Mouse (Mus musculus): ENCODE results near the gene Rhd. TPM values are rescaled to one million over a fixed set of nuclear protein-coding genes. Genes with fewer than 3 reads are reported as not detected.

Rhd gene
- polyA plus RNA-seq, 1 experiment from 2014 or later = 0.75 TPM

DNA sequence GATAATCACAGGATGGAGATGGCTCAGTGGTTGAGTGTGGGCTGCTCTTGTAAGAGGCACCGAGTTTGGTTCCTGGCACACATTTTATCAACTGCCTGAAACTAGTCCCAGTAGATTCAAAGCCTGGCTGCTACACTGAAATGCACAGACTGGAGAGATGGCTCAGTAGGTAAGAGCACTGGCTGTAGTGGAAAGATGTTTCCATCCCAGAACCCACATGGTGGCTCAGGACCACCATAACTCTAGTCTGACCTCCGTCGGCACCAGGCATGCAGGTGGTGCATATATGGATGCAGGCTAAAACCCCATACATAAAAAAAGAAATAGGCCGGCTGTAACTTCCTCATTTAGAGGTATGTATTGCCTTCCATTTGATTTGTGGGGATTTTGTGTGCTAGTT lies 65.2 kb downstream of the Rhd start:
- Histone ChIP-seq H3K27me3 (ENCODE audit: control insufficient read depth, insufficient read depth, low read length) (no peaks in the 10 kb centered on the region), H3K4me2 (replicated peaks) (no peak overlapping the region), H3K36me3 (replicated peaks; ENCODE audit: control insufficient read depth, insufficient read depth) (peaks cover 74% of the 10 kb centered on the region), H3K4me1 (replicated peaks; ENCODE audit: control insufficient read depth, insufficient read depth, low read length) (peaks cover 23% of the 10 kb centered on the region), H3K27ac (no peak overlapping the region), H3K4me3 (replicated peaks; ENCODE audit: low read length) (no peak overlapping the region), H3K9me3 (ENCODE audit: control insufficient read depth, low read length) (no peaks in the 10 kb centered on the region), H3K9ac (no peak overlapping the region)
- DNase-seq (ENCODE audit: low spot score) = no peak
- ATAC-seq (ENCODE audit: low FRiP score) = no peak
- WGBS = 79% methylated on average over 4 of the region's 4 CpGs

DNA sequence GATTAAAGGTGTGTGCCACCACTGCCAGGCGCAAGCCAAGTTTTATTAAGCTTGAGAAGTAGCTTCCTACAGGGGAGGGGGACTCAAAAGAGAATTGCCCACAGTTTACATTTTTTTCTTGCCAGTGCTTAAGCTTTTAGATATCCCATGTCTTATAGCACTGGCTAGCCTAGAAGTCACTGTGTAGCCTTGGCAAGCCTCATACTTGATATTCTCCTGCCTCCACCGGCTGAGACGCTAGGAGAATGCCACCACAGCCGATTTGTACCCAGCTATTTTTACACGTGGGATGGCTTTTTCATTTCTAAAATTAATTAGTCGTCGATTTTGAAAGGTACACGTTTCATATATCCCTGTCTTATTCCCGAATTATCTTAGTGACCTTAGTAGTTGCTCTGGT lies 65.9 kb downstream of the Rhd start:
- Histone ChIP-seq H3K36me3 (replicated peaks; ENCODE audit: control insufficient read depth, insufficient read depth) (peaks cover 74% of the 10 kb centered on the region), H3K4me2 (replicated peaks) (peak overlapping the region; percentile 73), H3K9ac (peak overlapping the region; percentile 72), H3K9me3 (ENCODE audit: control insufficient read depth, low read length) (no peaks in the 10 kb centered on the region), H3K4me1 (replicated peaks; ENCODE audit: control insufficient read depth, insufficient read depth, low read length) (peaks cover 16% of the 10 kb centered on the region), H3K4me3 (replicated peaks; ENCODE audit: low read length) (peak overlapping the region; percentile 82), H3K27ac (peak overlapping the region; percentile 49), H3K27me3 (ENCODE audit: control insufficient read depth, insufficient read depth, low read length) (no peaks in the 10 kb centered on the region)
- ATAC-seq (ENCODE audit: low FRiP score) (peak; percentile 16; the same call in 1 of the 2 replicates), DNase-seq (ENCODE audit: low spot score) (no peak)
- WGBS = 35% methylated on average over 9 of the region's 9 CpGs

DNA sequence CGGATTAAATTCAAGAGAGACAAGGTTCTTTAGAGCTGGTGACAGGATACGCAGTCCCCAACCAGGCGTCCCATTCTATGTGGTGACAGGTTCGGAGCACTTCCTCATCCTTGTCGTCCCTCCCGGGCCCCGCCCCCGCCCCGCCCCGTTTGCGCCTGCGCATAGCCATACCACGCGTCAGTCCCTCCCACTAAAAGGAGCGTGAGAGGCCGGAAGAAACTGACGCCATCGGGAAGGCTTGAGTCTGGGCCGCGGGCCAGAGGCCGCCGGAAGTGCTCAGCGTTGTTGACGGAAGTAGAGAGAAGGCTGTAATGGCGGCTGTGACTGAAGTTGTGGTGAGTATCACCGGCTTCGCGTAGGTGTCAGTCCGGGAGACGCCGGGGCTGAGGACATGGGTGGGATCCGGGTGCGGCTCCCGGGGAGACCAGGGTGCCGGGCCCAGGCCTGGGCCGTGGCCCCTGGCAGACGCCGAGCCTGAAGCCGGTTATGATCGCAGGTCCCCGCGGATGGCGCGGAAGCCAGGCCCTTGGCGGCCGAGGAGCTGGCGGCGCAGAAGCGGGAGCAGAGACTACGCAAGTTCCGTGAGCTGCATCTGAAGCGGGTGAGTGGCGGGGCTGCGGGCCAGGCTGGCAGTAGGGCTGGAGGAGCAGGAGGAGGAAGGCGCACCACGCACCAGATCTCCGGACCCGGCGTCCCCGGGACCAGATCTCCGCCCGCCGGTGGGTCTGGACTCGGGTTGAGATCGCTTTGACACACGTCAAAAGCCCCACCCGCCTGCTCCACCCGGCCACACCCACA lies 66.5 kb downstream of the Rhd start, which contains the start of gene Syf2:
TSS of gene Syf2 (plus strand) at position 215 of the 798 bp plus-strand sequence.
- Histone ChIP-seq H3K27ac (peak within 1 kb of the TSS; percentile 75), H3K27me3 (ENCODE audit: control insufficient read depth, insufficient read depth, low read length) (no peaks in the 10 kb centered on the region), H3K36me3 (replicated peaks; ENCODE audit: control insufficient read depth, insufficient read depth) (peaks cover 74% of the 10 kb centered on the region), H3K9me3 (ENCODE audit: control insufficient read depth, low read length) (no peaks in the 10 kb centered on the region), H3K4me2 (replicated peaks) (peak within 1 kb of the TSS; percentile 73), H3K9ac (peak within 1 kb of the TSS; percentile 72), H3K4me1 (replicated peaks; ENCODE audit: control insufficient read depth, insufficient read depth, low read length) (peaks cover 9% of the 10 kb centered on the region), H3K4me3 (replicated peaks; ENCODE audit: low read length) (peak within 1 kb of the TSS; percentile 82)
- DNase-seq (ENCODE audit: low spot score) (peak; percentile 96), ATAC-seq (ENCODE audit: low FRiP score) (peak; percentile 97)
- under 1% methylated on average over 68 of the region's 68 CpGs for WGBS

DNA sequence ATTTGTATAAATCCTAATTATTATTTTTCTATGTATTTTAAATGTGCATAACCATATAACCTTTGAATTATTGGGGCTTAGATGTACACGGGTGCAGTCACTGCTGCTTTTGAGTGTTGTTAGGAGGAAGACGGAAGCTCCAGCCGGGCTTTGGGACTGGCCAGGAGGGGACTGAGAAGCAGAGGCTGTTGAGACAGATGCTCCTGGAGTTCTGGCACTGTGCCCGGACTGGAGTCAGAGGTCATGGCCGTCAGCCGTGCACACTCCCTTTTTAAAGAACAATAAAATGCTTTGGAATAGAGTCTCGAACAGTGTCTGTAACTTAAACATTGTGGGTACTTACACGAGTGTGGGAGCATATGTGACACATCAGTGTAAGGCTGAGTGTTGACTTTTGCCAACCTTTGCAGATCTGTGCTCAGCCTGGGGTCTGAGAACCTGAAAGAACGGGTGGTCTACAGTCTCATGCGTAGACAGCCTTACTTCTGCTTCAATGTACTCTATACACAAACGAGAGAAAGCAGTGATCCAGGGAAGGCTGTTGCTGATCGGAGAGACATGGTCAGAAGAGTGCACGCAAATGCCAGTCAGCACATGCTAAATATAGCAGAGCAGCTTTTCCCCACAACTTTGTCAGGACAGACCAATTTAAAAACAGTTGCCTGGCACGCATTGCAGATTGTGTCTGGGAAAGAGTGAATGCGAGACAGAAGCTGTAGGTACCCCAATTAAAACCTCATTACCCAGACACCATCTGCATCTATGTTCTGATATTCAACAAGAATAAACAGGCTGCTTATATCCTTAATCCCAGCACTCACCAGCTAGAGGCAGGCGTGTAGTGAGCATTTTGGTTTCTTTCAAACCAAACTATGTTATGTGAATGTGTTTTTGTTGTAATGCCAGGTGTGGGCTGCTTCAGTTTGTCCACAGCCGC lies 73.2 kb downstream of the Rhd start:
- DNase-seq (ENCODE audit: low spot score) = no peak

DNA sequence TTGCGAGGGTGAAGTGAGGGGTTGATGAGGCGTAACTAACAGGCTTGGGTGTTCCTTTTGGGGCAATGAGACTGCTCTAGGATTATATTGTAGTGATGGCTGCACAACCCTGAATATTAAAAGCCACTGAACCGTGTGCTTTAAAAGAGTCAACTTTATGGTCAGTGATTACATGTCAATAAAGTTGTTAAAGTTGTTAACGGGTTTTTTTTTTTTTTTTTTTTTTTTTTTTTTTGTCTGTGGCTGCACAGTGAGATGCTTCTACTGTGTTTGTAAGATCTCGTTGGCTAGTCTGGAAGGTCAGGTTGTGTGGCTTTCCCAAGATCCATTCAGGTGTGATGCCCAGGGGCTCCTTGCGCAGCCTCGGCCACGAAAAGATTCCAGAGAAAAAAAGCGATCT lies 75.6 kb downstream of the Rhd start:
- no peak for ATAC-seq (ENCODE audit: low FRiP score)

More for the DNA sequence above, 73.2 kb downstream of the Rhd start:
- 0 out of 2 replicates have a peak, but pooled peaks cover 7% of the 10 kb centered on the region for H3K27me3 ChIP-seq (ENCODE audit: control insufficient read depth, insufficient read depth, low read length)
- no peak for ATAC-seq (ENCODE audit: low FRiP score)
- H3K27ac ChIP-seq = no peak overlapping the region
- H3K4me1 ChIP-seq (replicated peaks; ENCODE audit: control insufficient read depth, insufficient read depth, low read length) = no peaks in the 10 kb centered on the region
- 56% methylated on average over 17 of the region's 17 CpGs for whole genome bisulfite sequencing
- H3K4me3 ChIP-seq (replicated peaks; ENCODE audit: low read length) = no peak overlapping the region
- peaks cover 50% of the 10 kb centered on the region for H3K36me3 ChIP-seq (replicated peaks; ENCODE audit: control insufficient read depth, insufficient read depth)
- no peak overlapping the region for H3K4me2 ChIP-seq (replicated peaks)
- no peak overlapping the region for H3K9ac ChIP-seq
- H3K9me3 ChIP-seq (ENCODE audit: control insufficient read depth, low read length) = no peaks in the 10 kb centered on the region

DNA sequence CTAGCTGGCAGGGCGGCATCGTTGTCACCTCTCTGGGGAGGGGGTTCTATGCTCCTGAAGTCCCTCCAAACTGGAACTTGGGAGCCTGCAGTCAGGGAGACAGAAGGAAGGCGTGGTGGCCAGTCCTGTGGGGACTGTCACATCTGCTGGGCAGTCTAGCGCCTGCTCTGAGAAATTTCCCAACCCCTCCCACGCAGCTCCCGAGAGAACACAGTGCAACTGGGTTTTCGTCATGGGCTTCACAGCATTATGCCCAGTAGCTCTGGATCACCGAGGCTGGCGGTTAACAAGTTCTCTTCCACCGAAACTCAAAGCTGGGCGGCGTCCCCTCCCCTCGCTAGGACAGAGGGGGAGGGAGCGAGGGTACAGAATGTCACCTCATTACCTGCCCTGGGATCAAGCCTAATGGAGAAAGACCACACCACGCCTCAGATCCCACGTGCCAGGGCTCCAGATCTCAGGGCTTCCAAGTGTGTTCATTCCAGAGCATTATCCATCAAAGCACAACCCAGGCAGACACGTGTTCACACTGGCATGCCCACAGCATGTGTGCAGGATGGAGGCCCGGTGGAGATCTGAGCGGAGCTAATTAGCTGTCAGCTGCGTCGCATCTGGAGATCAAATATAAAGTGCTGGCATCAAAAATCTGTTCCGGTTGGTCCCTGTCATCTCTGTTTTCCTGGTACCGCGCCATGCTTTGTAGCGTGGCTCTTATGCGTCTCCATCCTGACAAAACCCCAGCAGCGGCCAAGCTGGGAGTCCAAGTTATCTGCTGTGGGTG lies 79.6 kb downstream of the Rhd start:
- WGBS = 43% methylated on average over 27 of the region's 27 CpGs
- Histone ChIP-seq H3K4me1 (replicated peaks; ENCODE audit: control insufficient read depth, insufficient read depth, low read length) (peaks cover 4% of the 10 kb centered on the region; the same call in 1 of the 2 replicates), H3K36me3 (replicated peaks; ENCODE audit: control insufficient read depth, insufficient read depth) (no peaks in the 10 kb centered on the region), H3K27ac (no peak overlapping the region), H3K4me3 (replicated peaks; ENCODE audit: low read length) (no peak overlapping the region), H3K27me3 (ENCODE audit: control insufficient read depth, insufficient read depth, low read length) (peaks cover 13% of the 10 kb centered on the region), H3K4me2 (replicated peaks) (no peak overlapping the region), H3K9me3 (ENCODE audit: control insufficient read depth, low read length) (no peaks in the 10 kb centered on the region), H3K9ac (no peak overlapping the region)
- DNase-seq (ENCODE audit: low spot score) = peak; percentile 33
- no peak for ATAC-seq (ENCODE audit: low FRiP score)

More for the DNA sequence above, 75.6 kb downstream of the Rhd start:
- Histone ChIP-seq H3K9me3 (ENCODE audit: control insufficient read depth, low read length) (no peaks in the 10 kb centered on the region), H3K36me3 (replicated peaks; ENCODE audit: control insufficient read depth, insufficient read depth) (peaks cover 26% of the 10 kb centered on the region), H3K9ac (no peak overlapping the region), H3K27me3 (ENCODE audit: control insufficient read depth, insufficient read depth, low read length) (peaks cover 9% of the 10 kb centered on the region; the same call in 1 of the 2 replicates), H3K4me1 (replicated peaks; ENCODE audit: control insufficient read depth, insufficient read depth, low read length) (no peaks in the 10 kb centered on the region), H3K27ac (no peak overlapping the region), H3K4me2 (replicated peaks) (no peak overlapping the region), H3K4me3 (replicated peaks; ENCODE audit: low read length) (no peak overlapping the region)
- 50% methylated on average over 9 of the region's 9 CpGs for WGBS
- DNase-seq (ENCODE audit: low spot score) = no peak

Other genes starting within 250 kb of the Rhd start
- gene Man1c1, start 160.2 kb upstream of the Rhd start, polyA plus RNA-seq (2014; fragmentation: Nextera tagmentation; extraction: Ambion mirVana) = 7.1 and 7.2 TPM in 2 replicates
- gene Ldlrap1, start 96.5 kb upstream of the Rhd start, polyA plus RNA-seq (2014; fragmentation: Nextera tagmentation; extraction: Ambion mirVana) = 2.3 and 2.7 TPM in 2 replicates
- 83.2 and 93.2 TPM in 2 replicates for gene Maco1, start 11.2 kb upstream of the Rhd start, polyA plus RNA-seq (2014; fragmentation: Nextera tagmentation; extraction: Ambion mirVana)
- 197 and 203 TPM in 2 replicates for gene Tmem50a, start 50.5 kb downstream of the Rhd start, polyA plus RNA-seq (2014; fragmentation: Nextera tagmentation; extraction: Ambion mirVana)
- 405 and 417 TPM in 2 replicates for gene Rsrp1, start 59.1 kb downstream of the Rhd start, polyA plus RNA-seq (2014; fragmentation: Nextera tagmentation; extraction: Ambion mirVana)
- gene Syf2, start 66.4 kb downstream of the Rhd start, polyA plus RNA-seq (2014; fragmentation: Nextera tagmentation; extraction: Ambion mirVana) = 47.7 and 50.2 TPM in 2 replicates